Mouse (Mus musculus): ENCODE results near the gene Coro2a.
"Not testable (repeated sequence)": the region's sequence is repeated elsewhere in the genome, so short reads cannot be mapped to it uniquely, and the experiment has no call there.

Gene Coro2a

DNA sequence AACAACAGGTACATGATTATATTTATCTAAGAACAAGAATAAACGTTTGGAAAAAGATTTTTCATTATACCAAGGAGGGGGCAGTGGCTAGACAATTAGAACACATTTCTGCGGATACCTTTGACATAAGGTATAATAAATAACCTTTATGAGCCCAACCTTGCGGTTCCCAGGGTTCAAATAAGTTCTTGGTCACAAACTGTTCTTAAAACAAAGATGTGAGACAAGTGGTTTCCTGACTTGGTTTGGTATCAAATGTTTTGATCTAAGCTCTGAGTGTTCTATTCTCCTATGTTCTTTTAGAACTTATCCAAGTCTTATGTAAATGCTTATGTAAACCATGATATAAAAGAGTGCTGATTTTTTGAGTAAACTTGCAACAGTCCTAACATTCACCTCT lies 17.5 kb downstream of the Coro2a start:
- not testable (repeated sequence) for DNase-seq (ENCODE audit: low read depth)

DNA sequence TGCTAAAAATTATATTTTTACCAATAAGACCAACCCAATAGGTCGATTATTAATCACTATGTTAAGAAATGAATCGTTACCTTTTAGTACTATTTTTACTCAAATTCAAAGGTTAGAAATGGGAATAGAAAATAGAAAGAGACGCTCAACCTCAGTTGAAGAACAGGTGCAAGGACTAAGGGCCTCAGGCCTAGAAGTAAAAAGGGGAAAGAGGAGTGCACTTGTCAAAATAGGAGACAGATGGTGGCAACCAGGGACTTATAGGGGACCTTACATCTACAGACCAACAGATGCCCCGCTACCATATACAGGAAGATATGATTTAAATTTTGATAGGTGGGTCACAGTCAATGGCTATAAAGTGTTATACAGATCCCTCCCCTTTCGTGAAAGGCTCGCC lies 17.9 kb downstream of the Coro2a start:
- not testable (repeated sequence) for DNase-seq (ENCODE audit: low read depth)

DNA sequence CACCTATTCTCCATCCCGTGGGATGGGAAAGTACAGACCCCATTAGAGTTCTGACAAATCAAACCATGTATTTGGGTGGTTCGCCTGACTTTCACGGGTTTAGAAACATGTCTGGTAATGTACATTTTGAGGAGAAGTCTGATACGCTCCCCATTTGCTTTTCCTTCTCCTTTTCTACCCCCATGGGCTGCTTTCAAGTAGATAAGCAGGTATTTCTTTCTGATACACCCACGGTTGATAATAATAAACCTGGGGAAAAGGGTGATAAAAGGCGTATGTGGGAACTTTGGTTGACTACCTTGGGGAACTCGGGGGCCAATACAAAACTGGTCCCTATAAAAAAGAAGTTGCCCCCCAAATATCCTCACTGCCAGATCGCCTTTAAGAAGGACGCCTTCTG lies 20.0 kb downstream of the Coro2a start:
- not testable (repeated sequence) for DNase-seq (ENCODE audit: low read depth)

DNA sequence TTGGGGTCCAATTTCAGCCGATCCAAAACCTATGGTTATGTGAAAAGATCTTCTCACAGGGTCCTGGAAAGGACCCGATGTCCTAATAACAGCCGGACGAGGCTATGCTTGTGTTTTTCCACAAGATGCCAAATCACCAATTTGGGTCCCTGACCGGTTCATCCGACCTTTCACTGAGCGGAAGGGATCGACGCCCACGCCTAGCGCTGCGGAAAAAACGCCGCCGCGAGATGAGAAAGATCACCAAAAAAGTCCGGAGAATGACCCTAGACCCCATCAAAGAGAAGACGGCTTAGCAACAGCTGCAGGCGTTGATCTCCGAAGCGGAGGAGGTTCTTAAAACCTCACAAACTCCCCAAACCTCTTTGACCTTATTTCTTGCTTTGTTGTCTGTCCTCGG lies 20.4 kb downstream of the Coro2a start:
- not testable (repeated sequence) for DNase-seq (ENCODE audit: low read depth)

DNA sequence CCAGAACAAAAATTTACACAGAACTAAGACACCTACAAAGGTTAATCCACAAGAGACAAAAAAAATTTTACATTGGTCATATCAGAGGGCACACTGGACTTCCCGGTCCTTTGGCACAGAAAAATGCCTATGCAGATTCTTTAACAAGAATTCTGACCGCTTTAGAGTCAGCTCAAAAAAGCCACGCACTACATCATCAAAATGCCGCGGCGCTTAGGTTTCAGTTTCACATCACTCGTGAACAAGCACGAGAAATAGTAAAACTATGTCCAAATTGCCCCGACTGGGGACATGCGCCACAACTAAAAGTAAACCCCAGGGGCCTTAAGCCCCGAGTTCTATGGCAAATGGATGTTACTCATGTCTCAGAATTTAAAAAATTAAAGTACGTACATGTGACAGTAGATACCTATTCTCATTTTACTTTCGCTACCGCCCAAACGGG lies 21.2 kb downstream of the Coro2a start:
- DNase-seq (ENCODE audit: low read depth): not testable (repeated sequence)

DNA sequence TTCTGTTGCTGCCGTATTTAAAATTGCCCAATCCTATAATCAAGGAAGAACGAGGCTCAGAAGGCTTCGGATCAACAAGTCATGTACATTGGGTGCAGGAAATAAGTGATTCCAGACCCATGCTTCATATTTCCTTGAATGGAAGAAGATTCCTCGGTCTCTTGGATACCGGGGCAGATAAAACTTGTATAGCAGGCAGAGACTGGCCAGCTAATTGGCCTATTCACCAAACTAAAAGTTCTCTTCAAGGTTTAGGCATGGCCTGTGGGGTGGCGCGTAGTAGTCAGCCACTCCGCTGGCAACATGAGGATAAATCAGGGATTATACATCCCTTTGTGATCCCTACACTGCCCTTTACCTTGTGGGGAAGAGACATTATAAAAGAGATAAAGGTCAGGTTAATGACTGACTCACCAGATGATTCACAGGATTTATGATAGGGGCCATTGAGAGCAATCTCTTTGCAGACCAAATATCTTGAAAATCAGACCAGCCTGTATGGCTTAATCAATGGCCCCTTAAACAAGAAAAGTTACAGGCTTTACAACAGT lies 23.1 kb downstream of the Coro2a start:
- DNase-seq (ENCODE audit: low read depth): not testable (repeated sequence)

DNA sequence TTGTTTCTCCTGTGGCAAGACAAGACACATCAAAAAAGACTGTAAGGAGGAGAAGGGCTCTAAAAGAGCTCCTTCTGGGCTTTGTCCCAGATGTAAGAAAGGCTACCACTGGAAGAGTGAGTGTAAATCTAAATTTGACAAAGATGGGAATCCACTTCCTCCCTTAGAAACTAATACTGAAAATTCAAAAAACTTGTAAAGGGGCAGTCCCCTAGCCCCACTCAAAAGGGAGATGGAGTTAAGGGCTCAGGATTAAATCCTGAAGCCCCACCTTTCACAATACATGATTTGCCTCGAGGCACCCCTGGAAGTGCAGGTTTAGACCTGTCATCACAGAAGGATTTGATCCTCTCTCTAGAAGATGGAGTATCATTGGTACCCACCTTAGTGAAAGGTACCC lies 23.8 kb downstream of the Coro2a start:
- DNase-seq (ENCODE audit: low read depth): no peak

DNA sequence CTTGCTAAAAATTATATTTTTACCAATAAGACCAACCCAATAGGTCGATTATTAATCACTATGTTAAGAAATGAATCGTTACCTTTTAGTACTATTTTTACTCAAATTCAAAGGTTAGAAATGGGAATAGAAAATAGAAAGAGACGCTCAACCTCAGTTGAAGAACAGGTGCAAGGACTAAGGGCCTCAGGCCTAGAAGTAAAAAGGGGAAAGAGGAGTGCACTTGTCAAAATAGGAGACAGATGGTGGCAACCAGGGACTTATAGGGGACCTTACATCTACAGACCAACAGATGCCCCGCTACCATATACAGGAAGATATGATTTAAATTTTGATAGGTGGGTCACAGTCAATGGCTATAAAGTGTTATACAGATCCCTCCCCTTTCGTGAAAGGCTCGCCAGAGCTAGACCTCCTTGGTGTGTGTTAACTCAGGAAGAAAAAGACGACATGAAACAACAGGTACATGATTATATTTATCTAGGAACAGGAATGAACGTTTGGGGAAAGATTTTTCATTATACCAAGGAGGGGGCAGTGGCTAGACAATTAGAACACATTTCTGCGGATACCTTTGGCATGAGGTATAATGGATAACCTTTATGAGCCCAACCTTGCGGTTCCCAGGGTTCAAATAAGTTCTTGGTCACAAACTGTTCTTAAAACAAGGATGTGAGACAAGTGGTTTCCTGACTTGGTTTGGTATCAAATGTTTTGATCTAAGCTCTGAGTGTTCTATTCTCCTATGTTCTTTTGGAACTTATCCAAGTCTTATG lies 26.3 kb downstream of the Coro2a start:
- DNase-seq (ENCODE audit: low read depth): not testable (repeated sequence)

DNA sequence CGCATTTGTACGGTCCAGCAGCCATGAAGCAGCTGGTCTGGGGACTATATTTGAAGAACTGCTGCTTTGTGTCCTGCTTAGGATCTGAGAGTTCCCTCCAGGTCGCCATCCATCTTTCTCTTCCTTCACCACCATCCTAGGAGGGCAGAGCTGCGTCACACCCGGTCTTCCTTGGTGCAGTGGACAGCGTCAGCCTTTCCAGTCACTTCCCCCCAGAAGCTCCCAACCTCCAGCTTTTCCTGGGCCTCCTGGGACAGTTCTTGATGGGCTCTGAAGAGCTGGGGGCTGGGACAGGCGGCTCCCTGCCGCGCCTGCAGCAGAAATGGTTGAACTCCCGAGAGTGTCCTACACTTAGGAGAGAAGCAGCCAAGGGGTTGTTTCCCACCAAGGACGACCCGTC lies 27.2 kb downstream of the Coro2a start:
- no peak for DNase-seq (ENCODE audit: low read depth)

DNA sequence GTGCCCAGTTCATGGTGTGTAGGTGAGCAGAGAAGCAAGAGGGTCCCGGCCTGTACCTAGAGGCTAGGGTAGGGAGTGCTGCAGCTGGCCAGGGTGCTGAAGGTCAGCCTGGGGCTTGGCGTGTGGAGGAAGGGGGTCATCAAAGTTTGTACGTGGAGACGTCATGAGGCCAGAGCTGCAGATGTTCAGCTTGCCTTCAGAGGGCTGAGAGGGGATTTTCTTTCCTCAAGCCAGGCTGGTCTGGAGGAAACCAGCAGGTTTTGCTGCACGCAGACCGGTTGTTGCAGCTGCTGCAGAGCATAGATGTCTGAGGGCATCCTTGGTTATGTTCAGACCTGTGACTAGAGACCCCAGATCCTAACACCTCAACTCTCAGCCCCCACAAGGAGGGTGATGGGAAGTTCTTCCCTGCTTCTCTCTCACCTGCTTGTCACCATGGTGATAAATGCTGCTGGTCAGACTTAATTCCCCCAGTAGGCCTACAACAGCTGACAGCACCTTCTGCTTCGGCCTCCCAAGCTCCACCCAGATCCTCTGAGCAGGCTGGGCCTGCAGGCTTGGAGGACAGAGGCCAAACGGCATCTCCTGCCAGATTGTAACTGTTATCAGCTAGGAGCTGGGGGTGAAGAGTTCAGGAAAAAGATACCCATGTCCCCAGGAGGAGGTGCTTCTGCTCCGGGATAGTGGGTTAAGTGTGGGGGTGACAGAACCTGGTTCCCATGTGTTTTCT lies 27.8 kb downstream of the Coro2a start:
- DNase-seq (ENCODE audit: low read depth): no peak

DNA sequence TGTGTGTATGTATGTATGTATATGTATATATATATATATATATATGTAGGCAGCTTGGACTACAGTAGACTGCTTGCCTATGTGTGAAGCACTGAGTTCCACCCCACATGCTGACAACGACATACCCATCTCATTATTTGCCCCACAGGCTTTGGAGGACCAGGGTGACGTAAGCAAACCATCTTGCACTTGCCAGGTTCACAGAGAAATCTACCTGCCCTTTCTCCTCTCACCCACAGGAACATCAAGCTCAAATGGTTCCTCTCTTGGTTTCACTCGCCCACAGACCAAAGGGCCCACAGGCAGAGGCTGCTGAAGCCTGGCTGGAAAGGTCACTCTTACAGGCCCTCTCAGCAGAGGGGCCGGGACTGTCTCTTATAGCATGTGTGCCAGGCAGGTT lies 29.4 kb downstream of the Coro2a start:
- no peak for DNase-seq (ENCODE audit: low read depth)

DNA sequence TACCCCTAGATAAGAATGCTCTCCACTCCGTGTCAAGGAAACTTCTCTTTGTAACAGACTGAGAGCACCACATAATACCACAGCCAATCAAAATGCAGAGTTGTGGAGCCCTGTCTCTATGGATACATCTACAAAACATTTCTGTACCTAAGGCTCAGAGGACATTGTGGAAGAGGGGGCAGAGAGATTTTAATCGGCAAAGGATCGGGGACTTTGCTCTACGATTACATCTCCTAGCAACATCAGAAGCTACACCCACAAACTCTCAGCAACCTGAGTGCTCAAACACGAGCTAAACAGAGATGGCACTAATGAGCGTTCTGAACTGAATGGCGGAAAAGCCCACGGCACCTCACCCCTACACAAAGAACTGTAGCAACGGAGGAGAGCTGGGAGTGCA lies 30.3 kb downstream of the Coro2a start:
- DNase-seq (ENCODE audit: low read depth): no peak

DNA sequence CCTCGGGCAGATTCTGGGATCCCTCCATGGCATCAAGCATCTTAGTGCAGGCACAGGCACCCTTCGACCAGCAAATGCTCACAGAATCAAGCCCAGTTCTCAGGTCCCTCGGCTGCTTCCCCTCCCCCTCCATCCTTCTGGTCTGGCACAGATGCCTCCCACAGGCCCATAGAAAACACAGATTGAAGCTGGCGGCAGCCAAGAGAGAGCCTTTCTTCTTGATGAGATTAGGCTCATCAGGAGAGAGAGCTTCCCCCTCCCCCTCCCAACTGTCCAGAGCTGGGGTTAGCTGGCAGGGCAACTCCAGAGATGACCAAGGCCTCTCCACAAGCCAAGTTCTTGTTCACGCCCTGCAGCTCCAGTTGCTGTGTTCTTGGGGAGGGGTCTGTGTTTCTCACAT lies 32.3 kb downstream of the Coro2a start:
- DNase-seq (ENCODE audit: low read depth): no peak

DNA sequence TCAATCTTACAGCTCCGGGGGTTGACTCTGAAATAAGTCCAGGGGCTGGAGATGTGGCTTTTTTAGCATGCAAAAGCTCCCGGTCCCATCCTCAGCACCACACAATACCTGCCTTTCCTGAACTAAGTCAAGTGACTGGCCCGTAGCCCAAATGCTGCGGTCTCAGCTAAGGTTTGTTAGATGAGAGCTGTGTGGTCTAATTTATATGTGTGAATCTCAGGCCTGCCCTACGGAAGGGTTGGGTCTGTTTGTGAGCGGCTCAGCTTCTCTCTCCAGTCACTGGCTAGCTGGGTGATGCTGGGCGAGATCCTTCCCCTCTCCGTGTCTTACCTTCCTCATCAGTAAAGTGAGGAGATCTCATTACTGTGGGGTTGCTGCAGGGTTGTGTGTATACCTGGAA lies 33.8 kb downstream of the Coro2a start:
- no peak for DNase-seq (ENCODE audit: low read depth)

DNA sequence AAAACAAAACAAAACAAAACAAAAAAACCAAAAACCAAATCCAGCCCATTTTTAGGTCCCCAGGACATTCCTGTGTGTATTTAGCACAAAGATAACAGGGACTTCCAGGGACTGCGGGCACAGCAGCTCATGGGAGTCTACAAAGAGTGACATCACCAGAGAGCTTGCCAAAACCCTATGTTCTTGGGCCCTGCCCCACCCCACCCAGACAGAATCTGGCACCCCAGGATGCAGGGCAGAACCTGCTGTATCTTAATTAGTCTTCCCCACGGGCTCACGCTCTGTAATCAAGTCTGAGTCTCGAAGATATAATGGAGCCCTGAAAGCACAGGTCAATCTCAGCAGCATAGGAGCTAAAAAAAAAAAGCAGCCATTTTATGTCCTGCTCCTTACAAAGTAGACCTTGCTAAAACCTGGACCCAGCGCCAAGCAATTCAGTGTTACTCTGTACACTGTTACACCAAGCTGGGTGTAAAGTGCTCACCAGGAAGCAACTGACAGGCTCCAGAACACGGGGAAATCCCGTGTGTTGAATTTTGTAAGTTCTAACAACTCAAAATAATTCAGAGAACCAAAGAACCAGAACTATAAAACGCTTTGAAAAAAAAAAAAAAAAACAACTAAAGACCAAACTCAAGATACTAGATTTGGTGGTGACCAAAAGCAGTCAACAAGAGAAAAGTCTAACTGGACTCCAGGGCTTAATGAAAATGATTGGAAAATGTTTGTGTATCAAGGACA lies 34.9 kb downstream of the Coro2a start:
- no peak for DNase-seq (ENCODE audit: low read depth)

DNA sequence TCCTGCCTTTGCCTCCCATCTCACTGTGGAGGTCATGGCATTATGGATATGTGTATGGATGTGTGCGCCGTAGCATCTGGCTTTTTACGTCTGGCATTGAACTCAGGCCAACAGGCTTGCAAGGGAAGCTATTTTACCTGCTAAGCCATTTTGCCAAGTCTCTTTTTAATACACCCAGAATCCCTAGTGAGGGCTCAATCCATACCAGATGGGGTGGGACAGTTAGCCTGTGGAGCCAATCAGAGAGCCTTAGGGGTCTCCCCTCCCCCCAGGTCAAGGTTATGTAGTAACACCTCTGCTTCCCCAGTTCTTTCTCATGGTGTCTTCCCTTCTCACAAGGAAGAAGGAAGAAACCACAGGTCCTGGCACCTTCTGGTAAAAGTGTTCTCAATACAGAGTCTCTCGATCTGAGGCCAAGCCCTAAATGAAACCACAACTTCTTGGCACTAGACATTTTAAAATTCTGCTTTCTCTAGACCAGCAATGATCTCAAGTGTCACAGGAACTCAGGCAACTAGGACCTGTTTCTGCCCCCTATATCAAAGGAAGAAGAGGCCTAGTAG lies 36.5 kb downstream of the Coro2a start:
- DNase-seq (ENCODE audit: low read depth): no peak

DNA sequence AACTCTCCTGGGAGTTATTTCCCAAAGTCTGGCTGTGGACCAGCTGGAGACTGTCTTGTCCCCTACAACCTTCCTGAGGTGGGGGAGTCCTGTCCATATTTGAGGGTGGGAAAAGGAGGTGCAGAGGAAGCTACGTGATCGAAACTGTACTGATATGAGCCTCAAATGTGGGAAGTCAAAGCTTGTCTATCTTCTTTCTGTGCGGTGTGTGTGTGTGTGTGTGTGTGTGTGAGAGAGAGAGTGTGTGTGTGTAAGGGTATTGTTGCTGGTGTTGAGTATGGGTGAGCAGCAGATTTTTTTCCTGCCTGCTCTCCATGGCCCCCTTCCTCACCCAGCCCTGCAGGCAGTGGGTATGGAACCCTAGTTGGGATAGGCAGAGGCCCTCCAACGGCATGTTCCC lies 37.8 kb downstream of the Coro2a start:
- no peak for DNase-seq (ENCODE audit: low read depth)

DNA sequence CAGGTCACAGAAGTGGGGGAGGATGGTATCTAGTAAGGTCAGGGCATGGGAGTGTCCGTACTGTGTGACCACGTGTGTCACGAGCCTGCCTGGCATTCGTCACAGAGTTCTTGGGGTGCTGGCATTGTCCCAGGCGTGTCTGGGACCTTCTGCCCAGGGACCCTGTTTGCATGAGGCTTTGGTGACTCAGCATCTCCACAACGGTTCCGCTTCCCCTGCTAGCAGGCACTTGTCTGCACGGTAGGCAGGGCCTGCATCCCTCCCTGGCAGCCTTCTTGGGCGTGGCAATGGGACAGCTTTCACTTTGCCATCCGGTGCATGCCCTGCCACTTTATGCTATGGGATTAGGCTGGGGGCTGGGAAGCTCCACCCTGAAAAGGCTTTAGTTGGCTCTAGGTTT lies 38.2 kb downstream of the Coro2a start:
- peak; percentile 74 for DNase-seq (ENCODE audit: low read depth)

DNA sequence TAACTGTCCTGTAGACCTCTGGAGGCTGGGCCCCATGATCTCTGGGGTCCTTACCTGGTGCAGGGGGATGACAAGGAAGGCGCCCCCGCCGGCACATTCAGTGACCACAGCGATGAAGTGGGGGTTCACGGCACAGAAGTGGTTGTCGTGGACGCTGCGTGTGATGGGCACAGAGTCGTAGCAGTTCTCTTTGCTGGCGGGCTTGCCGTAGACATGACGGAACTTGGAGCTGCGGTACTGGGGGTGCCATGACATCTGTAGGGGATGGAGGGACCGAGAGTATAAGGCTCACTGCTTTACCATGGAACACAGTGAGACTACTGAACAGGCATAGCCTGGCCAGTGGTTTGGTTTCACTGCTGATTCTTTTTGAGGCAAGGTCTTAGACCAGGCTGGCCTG lies 39.2 kb downstream of the Coro2a start:
- no peak for DNase-seq (ENCODE audit: low read depth)

DNA sequence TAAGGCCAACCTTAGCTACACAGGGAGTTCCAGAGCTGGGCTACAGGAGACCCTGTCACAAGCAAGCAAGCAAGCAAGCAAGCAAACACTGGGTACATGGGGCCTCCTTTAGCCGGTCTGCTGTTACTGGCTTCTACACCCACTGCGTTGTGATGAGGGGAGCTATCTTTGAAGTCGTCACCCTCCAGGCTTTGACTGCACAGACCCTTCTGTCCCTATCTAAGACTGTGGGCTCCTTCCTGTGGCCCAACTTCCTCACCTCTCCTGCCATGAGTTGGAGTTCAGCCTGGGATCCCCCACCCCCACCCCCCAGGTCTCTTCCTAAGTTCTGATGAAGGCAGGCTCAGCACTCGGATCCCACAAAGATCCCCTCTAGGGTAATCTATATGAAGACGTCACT lies 40.0 kb downstream of the Coro2a start:
- no peak for DNase-seq (ENCODE audit: low read depth)

DNA sequence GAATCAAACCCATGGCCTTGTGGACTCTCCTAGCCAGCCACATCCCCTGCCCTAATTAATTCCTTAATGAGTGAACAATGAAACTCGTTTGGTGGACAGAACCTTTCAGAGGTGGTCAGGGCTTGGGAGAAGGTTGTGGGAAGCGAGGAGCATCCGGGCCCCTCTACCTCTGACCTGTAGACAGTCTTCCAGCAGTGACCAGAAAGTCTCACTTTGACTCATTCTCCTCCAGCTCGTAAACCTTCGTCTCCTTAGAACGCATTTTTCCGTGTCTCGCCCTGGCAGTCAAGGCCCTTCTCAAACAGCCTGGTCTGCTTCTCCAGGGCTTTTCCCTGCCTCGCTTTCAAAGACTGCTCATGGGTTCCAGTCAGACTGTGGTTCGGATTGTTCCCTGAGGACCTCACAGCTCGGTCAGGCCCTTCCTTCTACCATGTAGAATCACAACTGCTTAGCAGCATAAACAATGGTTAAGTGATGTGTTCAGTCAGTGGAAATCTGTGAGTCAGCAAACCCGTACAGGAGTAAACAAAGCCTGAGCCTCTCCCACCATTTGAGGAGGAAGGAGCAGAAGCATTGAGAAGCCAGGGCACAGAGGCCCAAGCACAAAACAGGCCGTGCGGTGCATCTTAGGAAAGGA lies 41.8 kb downstream of the Coro2a start:
- no peak for DNase-seq (ENCODE audit: low read depth)
